Mouse (Mus musculus) frontal cortex, postnatal 36 days (tissue): ENCODE results near the gene Sh3bp2.

Experiments
- DNase-seq, 2 experiments: peaks; one replicate each; pipeline ENCODE4 v3.0.0; 2022; ENCODE audit warnings: low spot score in 2 of 2

The Sh3bp2 gene

GRCm38 (mm10) chr5:34525663-34526476 is at the start of gene Sh3bp2:
Gene Sh3bp2 (plus strand): TSS chr5:34525838.
- peak; percentile 73 to 80 for DNase-seq

GRCm38 (mm10) chr5:34480926-34481325 is 44.7 kb upstream of the Sh3bp2 start:
- DNase-seq: no peak

GRCm38 (mm10) chr5:34485731-34486130 is 39.9 kb upstream of the Sh3bp2 start:
- DNase-seq: no peak

- peak; percentile 28 to 48 for DNase-seq
Measured at GRCm38 (mm10) chr5:34487320-34488090, 38.1 kb upstream of the Sh3bp2 start.

GRCm38 (mm10) chr5:34488741-34489417 is 36.8 kb upstream of the Sh3bp2 start:
- DNase-seq: no peak

- DNase-seq: no peak
Measured at GRCm38 (mm10) chr5:34489418-34489787, 36.2 kb upstream of the Sh3bp2 start.

- DNase-seq: no peak
Measured at GRCm38 (mm10) chr5:34496745-34497144, 28.9 kb upstream of the Sh3bp2 start.

- no peak for DNase-seq
Measured at GRCm38 (mm10) chr5:34500886-34501285, 24.8 kb upstream of the Sh3bp2 start.

GRCm38 (mm10) chr5:34501588-34501987 is 24.1 kb upstream of the Sh3bp2 start:
- DNase-seq: no peak

- DNase-seq: no peak
Measured at GRCm38 (mm10) chr5:34502411-34502810, 23.2 kb upstream of the Sh3bp2 start.

GRCm38 (mm10) chr5:34502821-34503220 is 22.8 kb upstream of the Sh3bp2 start:
- DNase-seq: no peak

- no peak for DNase-seq
Measured at GRCm38 (mm10) chr5:34512486-34512885, 13.2 kb upstream of the Sh3bp2 start.

- peak; percentile 88 to 91 for DNase-seq
Measured at GRCm38 (mm10) chr5:34513466-34514217, 12.0 kb upstream of the Sh3bp2 start, which contains the start of gene Tnip2. Gene Tnip2 (minus strand): TSS chr5:34513991.

- DNase-seq: no peak
Measured at GRCm38 (mm10) chr5:34514218-34514566, 11.4 kb upstream of the Sh3bp2 start.

GRCm38 (mm10) chr5:34515096-34515495 is 10.5 kb upstream of the Sh3bp2 start:
- no peak for DNase-seq

GRCm38 (mm10) chr5:34517913-34518312 is 7.7 kb upstream of the Sh3bp2 start:
- peak; percentile 70 for DNase-seq

- no peak for DNase-seq
Measured at GRCm38 (mm10) chr5:34519389-34519910, 6.2 kb upstream of the Sh3bp2 start.

- no peak for DNase-seq
Measured at GRCm38 (mm10) chr5:34520458-34521209, 5.0 kb upstream of the Sh3bp2 start.

- no peak for DNase-seq
Measured at GRCm38 (mm10) chr5:34521337-34521736, 4.3 kb upstream of the Sh3bp2 start.

- DNase-seq: no peak
Measured at GRCm38 (mm10) chr5:34523958-34524485, 1.6 kb upstream of the Sh3bp2 start.
